Comparison of ENCODE assay signal across 31 mouse cellular contexts in genomic region chr2:129694303-129694702, GRCm38 (mm10). TPM values are rescaled to one million over a fixed set of nuclear protein-coding genes. Genes with fewer than 3 reads are reported as not detected.
A peak's percentile ranks its signal among the peaks of the same experiment; 100 is the strongest.
DNase-seq lines count a peak whose midpoint lies in the region; ATAC-seq and TF ChIP-seq lines count a peak whose summit lies in the region.
"Had no signal": no experiment of that assay in that cellular context is flagged by ENCODE, and none has a peak within 500 bp of the region (broad histone marks: within the 10 kb centered on the region; RNA-seq: fewer than 3 reads in every experiment).

No protein-coding gene starts in this region.

- H3K9me3 ChIP-seq in liver, embryonic 11.5 days (ENCODE audit: control insufficient read depth, low read length) = no peaks in the 10 kb centered on the region
- H3K9me3 ChIP-seq in liver, embryonic 12.5 days (replicated peaks) = no peaks in the 10 kb centered on the region
- H3K9me3 ChIP-seq in liver, postnatal 0 days (ENCODE audit: low read length) = no peaks in the 10 kb centered on the region
- H3K9me3 ChIP-seq: embryonic facial prominence, embryonic 13.5 days; heart, embryonic 13.5 days; limb, embryonic 12.5 days had no signal

- no peak overlapping the region for H3K4me2 ChIP-seq in liver, embryonic 11.5 days
- H3K4me2 ChIP-seq in liver, embryonic 12.5 days = no peak overlapping the region
- H3K4me2 ChIP-seq in liver, postnatal 0 days (ENCODE audit: low read depth, low read length) = no peak overlapping the region
- H3K4me2 ChIP-seq: embryonic facial prominence, embryonic 13.5 days; heart, embryonic 13.5 days; hindbrain, embryonic 14.5 days; limb, embryonic 12.5 days had no signal

- peak; percentile 78 for ATAC-seq in liver, embryonic 11.5 days (replicated peaks; ENCODE audit: low FRiP score)
- peak; percentile 63 for ATAC-seq in liver, embryonic 12.5 days
- ATAC-seq in liver, postnatal 0 days = peak; percentile 40; the same call in 1 of the 2 replicates
- ATAC-seq: activated CD4-positive, CD25-positive, alpha-beta regulatory T cell, adult 4 months; forebrain, postnatal 0 days; intestine, postnatal 0 days; lung, postnatal 0 days had no signal

- no peak overlapping the region for H3K9ac ChIP-seq in liver, embryonic 11.5 days (ENCODE audit: low read depth, low read length)
- H3K9ac ChIP-seq in liver, embryonic 12.5 days = no peak overlapping the region
- no peak overlapping the region for H3K9ac ChIP-seq in liver, postnatal 0 days (replicated peaks)
- H3K9ac ChIP-seq: embryonic facial prominence, embryonic 13.5 days; forebrain, postnatal 0 days; heart, embryonic 13.5 days; hindbrain, embryonic 14.5 days; limb, embryonic 12.5 days had no signal

- no peak overlapping the region for H3K4me3 ChIP-seq in liver, embryonic 11.5 days (ENCODE audit: low read depth, low read length)
- no peak overlapping the region for H3K4me3 ChIP-seq in liver, embryonic 12.5 days
- H3K4me3 ChIP-seq in liver, postnatal 0 days (ENCODE audit: low read depth, low read length) = no peak overlapping the region
- H3K4me3 ChIP-seq: embryonic facial prominence, embryonic 13.5 days; erythroblast, embryonic 14.5 days; heart, embryonic 13.5 days; limb, embryonic 12.5 days had no signal

- peaks cover 2% of the 10 kb centered on the region; the same call in 1 of the 2 replicates for H3K4me1 ChIP-seq in liver, embryonic 11.5 days (replicated peaks; ENCODE audit: control insufficient read depth, insufficient read depth, low read length)
- H3K4me1 ChIP-seq in liver, embryonic 12.5 days = no peaks in the 10 kb centered on the region
- no peaks in the 10 kb centered on the region for H3K4me1 ChIP-seq in liver, postnatal 0 days (ENCODE audit: insufficient read depth)
- H3K4me1 ChIP-seq: limb, embryonic 12.5 days had no signal

- no peak overlapping the region for H3K27ac ChIP-seq in liver, embryonic 11.5 days (ENCODE audit: low read depth, low read length)
- H3K27ac ChIP-seq in liver, embryonic 12.5 days = no peak overlapping the region
- H3K27ac ChIP-seq in liver, postnatal 0 days (ENCODE audit: low read depth) = no peak overlapping the region
- H3K27ac ChIP-seq: embryonic facial prominence, embryonic 13.5 days; heart, embryonic 13.5 days; hindbrain, embryonic 14.5 days; limb, embryonic 12.5 days; stomach, postnatal 0 days had no signal

- 26% methylated on average over 6 of the region's 6 CpGs for WGBS in liver, embryonic 11.5 days
- 8% methylated on average over 6 of the region's 6 CpGs for WGBS in liver, embryonic 12.5 days (ENCODE audit: insufficient replicate concordance)
- 20% methylated on average over 6 of the region's 6 CpGs for WGBS in liver, postnatal 0 days (ENCODE audit: insufficient replicate concordance)

- no peak for DNase-seq in liver, embryonic 11.5 days (ENCODE audit: low spot score)
- no peak for DNase-seq in liver
- no peak for DNase-seq in liver, postnatal 0 days
- no peak for DNase-seq in ovary, postnatal 14 days (ENCODE audit: low spot score)
- DNase-seq in urinary bladder, postnatal 14 days (ENCODE audit: low spot score) = no peak
- DNase-seq in right cerebral cortex, postnatal 14 days = no peak
- DNase-seq: adrenal gland, adult 2 months; adrenal gland, postnatal 36 days; cerebellum, adult 9-11 months; forebrain, postnatal 0 days; gastrocnemius, postnatal 10 days; heart, postnatal 10 days; kidney, adult 9 months; kidney, postnatal 10 days; layer of hippocampus, adult 9-11 months; lung, adult 18-20 months; lung, postnatal 4 days; midbrain, embryonic 14.5 days; retina, postnatal 1 day; right cerebral cortex, postnatal 25 days had no signal

- H3K36me3 ChIP-seq in liver, embryonic 11.5 days (ENCODE audit: control insufficient read depth, insufficient read depth, low read length) = no peaks in the 10 kb centered on the region
- no peaks in the 10 kb centered on the region for H3K36me3 ChIP-seq in liver, embryonic 12.5 days
- H3K36me3 ChIP-seq in liver, postnatal 0 days (replicated peaks; ENCODE audit: insufficient read depth, low read length) = no peaks in the 10 kb centered on the region
- H3K36me3 ChIP-seq: embryonic facial prominence, embryonic 13.5 days; heart, embryonic 13.5 days; limb, embryonic 12.5 days had no signal

- no peak for TF ChIP-seq CTCF in liver, postnatal 0 days (IDR thresholded peaks at IDR 0.05; ENCODE audit: low read depth)

- peaks cover 27% of the 10 kb centered on the region for H3K27me3 ChIP-seq in liver, embryonic 11.5 days (replicated peaks; ENCODE audit: control insufficient read depth, insufficient read depth, low read length)
- H3K27me3 ChIP-seq in liver, embryonic 12.5 days (replicated peaks) = peaks cover 51% of the 10 kb centered on the region
- H3K27me3 ChIP-seq in liver, postnatal 0 days (ENCODE audit: insufficient read depth, low read length) = peaks cover 16% of the 10 kb centered on the region

- peak; percentile 78; the same call in 1 of the 2 replicates for TF ChIP-seq EP300 in liver, postnatal 0 days (IDR thresholded peaks at IDR 0.05; ENCODE audit: low read depth)

RNA-seq across cellular contexts. Expression of gene Pdyn, which starts 5.3 kb away (rescaled TPM):
- 0.18 and 0.22 TPM in 2 replicates for polyA plus RNA-seq in liver, embryonic 11.5 days (2014; fragmentation: Nextera tagmentation; extraction: Ambion mirVana)
- 0.05 and 0.13 TPM in 2 replicates for polyA plus RNA-seq in liver, embryonic 12.5 days (2016; fragmentation: Nextera tagmentation; extraction: Ambion mirVana)
- not detected in 2 replicates for polyA plus RNA-seq in liver, postnatal 0 days (2015; fragmentation: Nextera tagmentation; extraction: Ambion mirVana)
- polyA plus RNA-seq: activated CD4-positive, CD25-positive, alpha-beta regulatory T cell, adult 4 months; adrenal gland, adult 2 months; erythroblast, embryonic 14.5 days; gonadal fat pad, adult 2 months; heart, embryonic 13.5 days; lung, postnatal 0 days had no signal
